In genomic region chr2:168926257-168926810, GRCm38 (mm10) we compare ENCODE assay signal across 11 mouse cellular contexts. TPM values are rescaled to one million over a fixed set of nuclear protein-coding genes. Genes with fewer than 3 reads are reported as not detected.
DNase-seq lines count a peak whose midpoint lies in the region; ATAC-seq and TF ChIP-seq lines count a peak whose summit lies in the region.
"Had no signal": no experiment of that assay in that cellular context is flagged by ENCODE, and none has a peak within 500 bp of the region (broad histone marks: within the 10 kb centered on the region; RNA-seq: fewer than 3 reads in every experiment).

No protein-coding gene starts in this region.

- H3K27ac ChIP-seq in kidney, adult 2 months (ENCODE audit: insufficient read depth, low read depth, low read length) = no peak overlapping the region
- H3K27ac ChIP-seq: limb, embryonic 13.5 days had no signal

- H3K27me3 ChIP-seq in kidney, adult 2 months (replicated peaks; ENCODE audit: control insufficient read depth, insufficient read depth, low read length) = no peaks in the 10 kb centered on the region
- H3K27me3 ChIP-seq: limb, embryonic 13.5 days had no signal

- 94% methylated on average over 37 of the region's 37 CpGs for WGBS in kidney, adult 2 months

- TF ChIP-seq CTCF in kidney, adult 2 months (conservative IDR thresholded peaks at IDR 0.05; ENCODE audit: insufficient read depth, insufficient read length, low read depth, low read length) = no peak

- peak; percentile 85 for DNase-seq in brain, adult 2 months (ENCODE audit: low read depth, low spot score)
- peak; percentile 42 to 58 for DNase-seq in cerebellum, postnatal 14 days
- DNase-seq in layer of hippocampus, adult 9-11 months = peak; percentile 79
- DNase-seq in right cerebral cortex, adult 18-20 months = peak; percentile 87
- DNase-seq in adrenal gland, adult 2 months = no peak
- no peak for DNase-seq in kidney, adult 2 months
- DNase-seq: adrenal gland, postnatal 14 days; lung, postnatal 14 days had no signal

- TF ChIP-seq POLR2A in kidney, adult 2 months (IDR thresholded peaks at IDR 0.05; ENCODE audit: low read depth, low read length) = no peak

- no peaks in the 10 kb centered on the region for H3K36me3 ChIP-seq in kidney, adult 2 months (ENCODE audit: control insufficient read depth, insufficient read depth, low read length)

- no peak overlapping the region for H3K4me3 ChIP-seq in kidney, adult 2 months (ENCODE audit: insufficient read depth, low read depth, low read length)
- H3K4me3 ChIP-seq: limb, embryonic 13.5 days had no signal

- H3K4me1 ChIP-seq in kidney, adult 2 months (ENCODE audit: control insufficient read depth, insufficient read depth, low read length) = no peaks in the 10 kb centered on the region
- H3K4me1 ChIP-seq: limb, embryonic 13.5 days had no signal

- no peak for ATAC-seq in megakaryocyte-erythroid progenitor cell, adult 5-6 weeks (replicated peaks; ENCODE audit: low FRiP score, low TSS enrichment, poor library complexity, severe bottlenecking)
- ATAC-seq: forebrain, embryonic 16.5 days had no signal

RNA-seq across cellular contexts. Expression of gene Zfp64, which starts 29.1 kb away (rescaled TPM):
- total RNA-seq in megakaryocyte-erythroid progenitor cell, adult 5-6 weeks (2014; fragmentation: Nextera tagmentation) = 17.2 and 22.5 TPM in 2 replicates
- 31.3 and 35.5 TPM in 2 replicates for total RNA-seq in megakaryocyte-erythroid progenitor cell, adult 5-6 weeks (2017)
- total RNA-seq in adrenal gland, adult 2 months (2021) = 10 to 100 TPM; 17.5 TPM
- 31.6 and 37.4 TPM in 2 replicates for polyA plus RNA-seq in adrenal gland, adult 2 months (2012; rRNA removed)
- 18.6 and 20.0 TPM in 2 replicates for polyA plus RNA-seq in kidney, adult 2 months (2012; rRNA removed)

Comparison
In these comparisons a context has a peak if more than half of its experiments do, and no peak if none do; other contexts are left out.
1. DNase-seq: peak in brain, adult 2 months (single experiment), cerebellum, postnatal 14 days (2 of 2), layer of hippocampus, adult 9-11 months (single experiment) and right cerebral cortex, adult 18-20 months (single experiment); none in adrenal gland, adult 2 months (single experiment) and kidney, adult 2 months (single experiment).